Mouse (Mus musculus): ENCODE data around the gene Tesk1. TPM values are rescaled to one million over a fixed set of nuclear protein-coding genes. Genes with fewer than 3 reads are reported as not detected.

The Tesk1 gene
- polyA plus RNA-seq, 1 experiment: 49.2 TPM

GRCm38 (mm10) chr4:43447251-43447650, 5.5 kb downstream of the Tesk1 start:
- 67% methylated on average over 13 of the region's 13 CpGs for WGBS
- no peak for DNase-seq (ENCODE audit: low read depth, low spot score)

- 84% methylated on average over 3 of the region's 3 CpGs for WGBS
- DNase-seq (ENCODE audit: low read depth, low spot score): no peak
Observed at GRCm38 (mm10) chr4:43448554-43448953, 6.8 kb downstream of the Tesk1 start.

GRCm38 (mm10) chr4:43452315-43452714, 10.6 kb downstream of the Tesk1 start:
- DNase-seq (ENCODE audit: low read depth, low spot score): no peak
- 48% methylated on average over 11 of the region's 11 CpGs for WGBS

- no peak for DNase-seq (ENCODE audit: low read depth, low spot score)
- WGBS: 2% methylated on average over 18 of the region's 18 CpGs
Observed at GRCm38 (mm10) chr4:43453413-43453812, 11.7 kb downstream of the Tesk1 start.

GRCm38 (mm10) chr4:43454041-43454836, 12.5 kb downstream of the Tesk1 start, which contains the start of gene Cd72:
Gene Cd72, minus strand, starts transcription at chr4:43454628.
- no peak for DNase-seq (ENCODE audit: low read depth, low spot score)

GRCm38 (mm10) chr4:43456470-43456869, 14.7 kb downstream of the Tesk1 start:
- DNase-seq (ENCODE audit: low read depth, low spot score): no peak
- 46% methylated on average over 4 of the region's 4 CpGs for WGBS

More at GRCm38 (mm10) chr4:43454041-43454836, 12.5 kb downstream of the Tesk1 start, which contains the start of gene Cd72:
- WGBS: 28% methylated on average over 20 of the region's 20 CpGs

GRCm38 (mm10) chr4:43457124-43457523, 15.4 kb downstream of the Tesk1 start:
- WGBS: 37% methylated on average over 8 of the region's 8 CpGs
- no peak for DNase-seq (ENCODE audit: low read depth, low spot score)

GRCm38 (mm10) chr4:43463102-43463501, 21.4 kb downstream of the Tesk1 start:
- DNase-seq (ENCODE audit: low read depth, low spot score): no peak
- 94% methylated on average over 5 of the region's 5 CpGs for WGBS

- 83% methylated on average over 6 of the region's 6 CpGs for WGBS
- no peak for DNase-seq (ENCODE audit: low read depth, low spot score)
Observed at GRCm38 (mm10) chr4:43465935-43466334, 24.2 kb downstream of the Tesk1 start.

GRCm38 (mm10) chr4:43466872-43467271, 25.1 kb downstream of the Tesk1 start:
- DNase-seq (ENCODE audit: low read depth, low spot score): no peak
- 86% methylated on average over 7 of the region's 7 CpGs for WGBS

- 87% methylated on average over 10 of the region's 10 CpGs for WGBS
- no peak for DNase-seq (ENCODE audit: low read depth, low spot score)
Observed at GRCm38 (mm10) chr4:43470301-43470700, 28.6 kb downstream of the Tesk1 start.

- no peak for DNase-seq (ENCODE audit: low read depth, low spot score)
- 43% methylated on average over 1 of the region's 1 CpGs for WGBS
Observed at GRCm38 (mm10) chr4:43473636-43474035, 31.9 kb downstream of the Tesk1 start.

- WGBS: 58% methylated on average over 6 of the region's 6 CpGs
Observed at GRCm38 (mm10) chr4:43476604-43477003, 34.9 kb downstream of the Tesk1 start.

GRCm38 (mm10) chr4:43477857-43478533, 36.3 kb downstream of the Tesk1 start:
- DNase-seq (ENCODE audit: low read depth, low spot score): no peak
- 20% methylated on average over 11 of the region's 11 CpGs for WGBS

More at GRCm38 (mm10) chr4:43476604-43477003, 34.9 kb downstream of the Tesk1 start:
- DNase-seq (ENCODE audit: low read depth, low spot score): no peak

- 47% methylated on average over 8 of the region's 8 CpGs for WGBS
- no peak for DNase-seq (ENCODE audit: low read depth, low spot score)
Observed at GRCm38 (mm10) chr4:43478534-43478858, 36.8 kb downstream of the Tesk1 start.

GRCm38 (mm10) chr4:43478906-43479832, 37.4 kb downstream of the Tesk1 start:
- DNase-seq (ENCODE audit: low read depth, low spot score): no peak
- 61% methylated on average over 24 of the region's 24 CpGs for WGBS

GRCm38 (mm10) chr4:43480985-43481384, 39.2 kb downstream of the Tesk1 start:
- DNase-seq (ENCODE audit: low read depth, low spot score): peak; percentile 61
- WGBS: 40% methylated on average over 5 of the region's 5 CpGs

- WGBS: 79% methylated on average over 7 of the region's 7 CpGs
- DNase-seq (ENCODE audit: low read depth, low spot score): no peak
Observed at GRCm38 (mm10) chr4:43481894-43482456, 40.2 kb downstream of the Tesk1 start.

GRCm38 (mm10) chr4:43482591-43482990, 40.9 kb downstream of the Tesk1 start:
- DNase-seq (ENCODE audit: low read depth, low spot score): no peak
- WGBS: 75% methylated on average over 10 of the region's 10 CpGs

Data from large intestine, adult 2 months (tissue).